Mouse (Mus musculus): ENCODE data around the gene 4933424G06Rik.

GRCm38 (mm10) chr1:36804259-36804658 is 94.3 kb downstream of the 4933424G06Rik start:
- TF ChIP-seq POLR2A (IDR thresholded peaks at IDR 0.05; ENCODE audit: control insufficient read depth, low read depth, low read length) (no peak), CTCF (IDR thresholded peaks at IDR 0.05; ENCODE audit: control insufficient read depth, insufficient read depth, insufficient replicate concordance, low read depth, low read length) (no peak)
